Mouse (Mus musculus) megakaryocyte, embryonic 14.5 days (primary cell): ENCODE data around the gene Atp5e.

Experiments used
- FLI1 ChIP-seq: IDR thresholded peaks from 2 replicates; pipeline ENCODE4 v1.6.1; 2012; ENCODE audit warnings: low read length, inconsistent platforms, mixed read lengths
- GATA1 ChIP-seq: IDR thresholded peaks from 3 replicates; pipeline ENCODE4 v1.6.1; 2012; ENCODE audit warnings: mixed read lengths, low read length, inconsistent platforms, borderline replicate concordance

GRCm38 (mm10) chr2:174439961-174440360 is 23.9 kb downstream of the Atp5e start:
- TF ChIP-seq GATA1 (no peak), FLI1 (no peak)
